Mouse (Mus musculus): ENCODE measurements around the gene Ctdspl.

DNA sequence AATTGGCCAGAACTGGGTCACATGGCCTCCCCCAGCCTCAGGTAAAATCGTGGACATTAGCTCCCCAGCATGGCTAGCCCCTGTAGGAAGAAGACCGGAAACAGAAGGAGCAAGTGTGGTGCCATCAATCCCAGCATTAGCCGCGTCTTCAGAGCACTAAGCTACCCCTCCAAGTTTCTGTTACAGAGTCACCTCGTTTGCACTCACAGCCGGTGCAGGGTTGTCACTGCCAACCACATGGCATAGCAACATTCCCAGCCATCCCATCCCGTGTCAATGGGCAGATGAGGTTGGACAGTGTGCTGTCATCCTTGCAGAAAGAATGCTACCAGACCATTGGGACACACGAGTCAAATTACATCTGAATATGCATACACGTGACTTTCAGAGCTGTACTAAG, 4.4 kb downstream of the Ctdspl start:
- TF ChIP-seq CTCF (IDR thresholded peaks at IDR 0.05; ENCODE audit: low read depth) (no peak), EP300 (IDR thresholded peaks at IDR 0.05; ENCODE audit: low read depth) (no peak)
